Mouse (Mus musculus): ENCODE results near the gene Mark4. TPM values are rescaled to one million over a fixed set of nuclear protein-coding genes. Genes with fewer than 3 reads are reported as not detected.
A peak's percentile ranks its signal among the peaks of the same experiment; 100 is the strongest.

Mark4 gene
- polyA plus RNA-seq, 1 experiment: 27.4 TPM

- TF ChIP-seq POLR2A (IDR thresholded peaks at IDR 0.05; ENCODE audit: low read depth, low read length) (peak; percentile 25; the same call in 1 of the 2 replicates), CTCF (IDR thresholded peaks at IDR 0.05; ENCODE audit: borderline replicate concordance, insufficient read depth, low read length) (no peak)
- no peaks in the 10 kb centered on the region for H3K4me1 ChIP-seq (ENCODE audit: control insufficient read depth, insufficient read depth, low read length)
- H3K27ac ChIP-seq (ENCODE audit: insufficient read depth, low read length): no peak overlapping the region
- H3K4me3 ChIP-seq (ENCODE audit: insufficient read depth, low read length): peak overlapping the region; percentile 50
Measured at GRCm38 (mm10) chr7:19473875-19474443, 15.3 kb upstream of the Mark4 start.

- no peaks in the 10 kb centered on the region for H3K4me1 ChIP-seq (ENCODE audit: control insufficient read depth, insufficient read depth, low read length)
- no peak overlapping the region for H3K4me3 ChIP-seq (ENCODE audit: insufficient read depth, low read length)
- TF ChIP-seq CTCF (IDR thresholded peaks at IDR 0.05; ENCODE audit: borderline replicate concordance, insufficient read depth, low read length): no peak
- TF ChIP-seq POLR2A (IDR thresholded peaks at IDR 0.05; ENCODE audit: low read depth, low read length): no peak
- H3K27ac ChIP-seq (ENCODE audit: insufficient read depth, low read length): no peak overlapping the region
Measured at GRCm38 (mm10) chr7:19472403-19472802, 13.8 kb upstream of the Mark4 start.

GRCm38 (mm10) chr7:19470308-19470707 lies 11.7 kb upstream of the Mark4 start:
- TF ChIP-seq CTCF (IDR thresholded peaks at IDR 0.05; ENCODE audit: borderline replicate concordance, insufficient read depth, low read length) (no peak), POLR2A (IDR thresholded peaks at IDR 0.05; ENCODE audit: low read depth, low read length) (no peak)
- Histone ChIP-seq H3K4me1 (ENCODE audit: control insufficient read depth, insufficient read depth, low read length) (no peaks in the 10 kb centered on the region), H3K27ac (ENCODE audit: insufficient read depth, low read length) (no peak overlapping the region), H3K4me3 (ENCODE audit: insufficient read depth, low read length) (no peak overlapping the region)

GRCm38 (mm10) chr7:19469404-19469803 lies 10.8 kb upstream of the Mark4 start:
- no peak overlapping the region for H3K4me3 ChIP-seq (ENCODE audit: insufficient read depth, low read length)
- 0 out of 2 replicates have a peak, but pooled peaks cover 3% of the 10 kb centered on the region for H3K4me1 ChIP-seq (ENCODE audit: control insufficient read depth, insufficient read depth, low read length)
- H3K27ac ChIP-seq (ENCODE audit: insufficient read depth, low read length): no peak overlapping the region
- TF ChIP-seq POLR2A (IDR thresholded peaks at IDR 0.05; ENCODE audit: low read depth, low read length) (no peak), CTCF (IDR thresholded peaks at IDR 0.05; ENCODE audit: borderline replicate concordance, insufficient read depth, low read length) (no peak)

GRCm38 (mm10) chr7:19468279-19468678 lies 9.7 kb upstream of the Mark4 start:
- H3K27ac ChIP-seq (ENCODE audit: insufficient read depth, low read length): no peak overlapping the region
- H3K4me1 ChIP-seq (ENCODE audit: control insufficient read depth, insufficient read depth, low read length): 0 out of 2 replicates have a peak, but pooled peaks cover 4% of the 10 kb centered on the region
- no peak for TF ChIP-seq POLR2A (IDR thresholded peaks at IDR 0.05; ENCODE audit: low read depth, low read length)
- no peak for TF ChIP-seq CTCF (IDR thresholded peaks at IDR 0.05; ENCODE audit: borderline replicate concordance, insufficient read depth, low read length)
- H3K4me3 ChIP-seq (ENCODE audit: insufficient read depth, low read length): no peak overlapping the region

GRCm38 (mm10) chr7:19467638-19468037 lies 9.0 kb upstream of the Mark4 start:
- no peak overlapping the region for H3K4me3 ChIP-seq (ENCODE audit: insufficient read depth, low read length)
- TF ChIP-seq POLR2A (IDR thresholded peaks at IDR 0.05; ENCODE audit: low read depth, low read length) (no peak), CTCF (IDR thresholded peaks at IDR 0.05; ENCODE audit: borderline replicate concordance, insufficient read depth, low read length) (no peak)
- 0 out of 2 replicates have a peak, but pooled peaks cover 4% of the 10 kb centered on the region for H3K4me1 ChIP-seq (ENCODE audit: control insufficient read depth, insufficient read depth, low read length)
- H3K27ac ChIP-seq (ENCODE audit: insufficient read depth, low read length): no peak overlapping the region

- Histone ChIP-seq H3K4me1 (ENCODE audit: control insufficient read depth, insufficient read depth, low read length) (0 out of 2 replicates have a peak, but pooled peaks cover 4% of the 10 kb centered on the region), H3K4me3 (ENCODE audit: insufficient read depth, low read length) (no peak overlapping the region), H3K27ac (ENCODE audit: insufficient read depth, low read length) (no peak overlapping the region)
- TF ChIP-seq POLR2A (IDR thresholded peaks at IDR 0.05; ENCODE audit: low read depth, low read length): no peak
- TF ChIP-seq CTCF (IDR thresholded peaks at IDR 0.05; ENCODE audit: borderline replicate concordance, insufficient read depth, low read length): no peak
Measured at GRCm38 (mm10) chr7:19466602-19467145, 8.1 kb upstream of the Mark4 start.

GRCm38 (mm10) chr7:19464367-19465307 lies 6.0 kb upstream of the Mark4 start:
- Histone ChIP-seq H3K4me3 (ENCODE audit: insufficient read depth, low read length) (no peak overlapping the region), H3K4me1 (ENCODE audit: control insufficient read depth, insufficient read depth, low read length) (0 out of 2 replicates have a peak, but pooled peaks cover 4% of the 10 kb centered on the region), H3K27ac (ENCODE audit: insufficient read depth, low read length) (no peak overlapping the region)
- TF ChIP-seq POLR2A (IDR thresholded peaks at IDR 0.05; ENCODE audit: low read depth, low read length): no peak

GRCm38 (mm10) chr7:19462884-19463381 lies 4.3 kb upstream of the Mark4 start, which contains the start of gene Exoc3l2:
Gene Exoc3l2, plus strand, starts transcription at chr7:19463331.
- Histone ChIP-seq H3K27ac (ENCODE audit: insufficient read depth, low read length) (no peak within 1 kb of the TSS), H3K4me1 (ENCODE audit: control insufficient read depth, insufficient read depth, low read length) (0 out of 2 replicates have a peak, but pooled peaks cover 4% of the 10 kb centered on the region), H3K4me3 (ENCODE audit: insufficient read depth, low read length) (no peak within 1 kb of the TSS)
- TF ChIP-seq POLR2A (IDR thresholded peaks at IDR 0.05; ENCODE audit: low read depth, low read length): no peak
- no peak for TF ChIP-seq CTCF (IDR thresholded peaks at IDR 0.05; ENCODE audit: borderline replicate concordance, insufficient read depth, low read length)
